Mouse (Mus musculus) bone marrow macrophage, adult 2 months (primary cell): Measurements from ENCODE around the gene Nrgn.

ENCODE experiments used
- CTCF ChIP-seq: IDR thresholded peaks from 2 replicates; pipeline ENCODE4 v1.5.1; 2012; ENCODE audit warnings: low read depth, mild to moderate bottlenecking, low read length, moderate library complexity
- POLR2A ChIP-seq: IDR thresholded peaks from 2 replicates; pipeline ENCODE4 v1.6.1; 2012; ENCODE audit warnings: mild to moderate bottlenecking, low read depth, low read length, borderline replicate concordance

DNA sequence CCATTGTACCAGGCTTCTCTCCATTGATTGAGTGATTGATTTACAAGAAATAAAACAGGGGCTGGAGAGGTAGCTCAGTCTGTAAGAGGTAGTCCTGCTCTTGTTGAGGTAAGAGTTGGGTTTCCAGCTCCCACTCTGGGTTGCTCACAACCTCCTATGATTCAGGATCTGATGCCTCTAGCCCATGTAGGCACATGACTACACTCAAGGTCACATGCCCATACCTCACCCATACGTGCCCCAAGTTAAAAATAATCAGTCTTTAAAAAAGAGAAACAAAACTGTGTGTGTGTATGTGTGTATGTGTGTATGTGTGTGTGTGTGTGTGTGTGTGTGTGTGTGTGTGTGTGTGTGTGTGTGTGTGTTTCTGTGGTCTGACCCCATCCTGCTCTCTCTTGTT, 42.9 kb upstream of the Nrgn start:
- TF ChIP-seq CTCF (no peak), POLR2A (no peak)
